Mouse (Mus musculus) heart, postnatal 14 days (tissue): ENCODE measurements around the gene Nt5c3. TPM values are rescaled to one million over a fixed set of nuclear protein-coding genes. Genes with fewer than 3 reads are reported as not detected.

Experiments used
- DNase-seq, 2 experiments: peaks; one replicate each; pipeline ENCODE4 v3.0.0; 2021 to 2022
- intact Hi-C: fragments of 180-260 bp; cut with DNase I; formaldehyde crosslinking; loops from one replicate; pipeline ENCODE4 v1.15.1; 2025
- total RNA-seq, 2 experiments: library from RNA; stranded (reverse); gene quantifications; 2 replicates each; pipeline ENCODE4 v1.2.3; 2021

Nt5c3 gene
- total RNA-seq, 2 experiments from 2014 or later, result 69.8 to 74.9 TPM

GRCm38 (mm10) chr6:56850315-56850714 lies 73.4 kb downstream of the Nt5c3 start:
- intact Hi-C loops, result loop anchor here (5.0 kb wide), 1 partner anchor 57 kb away; no protein-coding TSS in a partner anchor
- peak in 1 of 2 experiments; percentile 25 for DNase-seq

- intact Hi-C loops, result no loop called here
- DNase-seq, result no peak
These were observed 74.8 kb downstream of the Nt5c3 start for GRCm38 (mm10) chr6:56848974-56849373.

GRCm38 (mm10) chr6:56844365-56844764 lies 79.4 kb downstream of the Nt5c3 start:
- intact Hi-C loops, result no loop called here
- DNase-seq, result no peak

- intact Hi-C loops, result no loop called here
- no peak for DNase-seq
These were observed 80.5 kb downstream of the Nt5c3 start for GRCm38 (mm10) chr6:56843229-56843628.

- no peak for DNase-seq
- intact Hi-C loops, result no loop called here
These were observed 86.1 kb downstream of the Nt5c3 start for GRCm38 (mm10) chr6:56837621-56838020.

- intact Hi-C loops, result no loop called here
- DNase-seq, result no peak
These were observed 86.6 kb downstream of the Nt5c3 start for GRCm38 (mm10) chr6:56837166-56837565.

- intact Hi-C loops, result no loop called here
- no peak for DNase-seq
These were observed 88.2 kb downstream of the Nt5c3 start for GRCm38 (mm10) chr6:56835532-56835931.

- intact Hi-C loops, result no loop called here
- no peak for DNase-seq
These were observed 89.0 kb downstream of the Nt5c3 start for GRCm38 (mm10) chr6:56834769-56835168.

- intact Hi-C loops, result no loop called here
- no peak for DNase-seq
These were observed 90.9 kb downstream of the Nt5c3 start for GRCm38 (mm10) chr6:56832830-56833229.

GRCm38 (mm10) chr6:56832407-56832796 lies 91.3 kb downstream of the Nt5c3 start:
- intact Hi-C loops, result no loop called here
- DNase-seq, result peak in 1 of 2 experiments; percentile 31

Other genes starting within 250 kb of the Nt5c3 start
- 10 to 100 TPM; 14.4 to 15.8 TPM for gene Lsm5, start 219.2 kb downstream of the Nt5c3 start, total RNA-seq
- 1 to 10 TPM; 7.5 to 8.7 TPM for gene Avl9, start 209.0 kb downstream of the Nt5c3 start, total RNA-seq
- 10 to 100 TPM; 30.4 to 35.4 TPM for gene Kbtbd2, start 126.1 kb downstream of the Nt5c3 start, total RNA-seq
- 10 to 100 TPM; 92.1 to 95.0 TPM for gene Fkbp9, start 91.9 kb downstream of the Nt5c3 start, total RNA-seq
- gene Vmn1r4, start 83 bp upstream of the Nt5c3 start, total RNA-seq, result under 1 TPM; 0.10 to 0.12 TPM
- gene Vmn1r5, start 46.3 kb upstream of the Nt5c3 start, total RNA-seq, result not detected
- not detected for gene Vmn1r6, start 73.3 kb upstream of the Nt5c3 start, total RNA-seq
- gene Vmn1r7, start 101.4 kb upstream of the Nt5c3 start, total RNA-seq, result not detected
- not detected for gene Vmn1r8, start 108.4 kb upstream of the Nt5c3 start, total RNA-seq
- gene Vmn1r9, start 142.9 kb upstream of the Nt5c3 start, total RNA-seq, result not detected
- gene Vmn1r10, start 185.5 kb upstream of the Nt5c3 start, total RNA-seq, result not detected
- gene Vmn1r11, start 209.5 kb upstream of the Nt5c3 start, total RNA-seq, result not detected
- not detected for gene Vmn1r12, start 233.0 kb upstream of the Nt5c3 start, total RNA-seq